Mouse (Mus musculus): ENCODE data around the gene Slc22a4. TPM values are rescaled to one million over a fixed set of nuclear protein-coding genes. Genes with fewer than 3 reads are reported as not detected.

Slc22a4 gene
- 0.78 to 2.1 TPM (median 1.1 TPM) in 3 replicates for total RNA-seq (2017)

- peak; percentile 73 for ATAC-seq (replicated peaks; ENCODE audit: insufficient number of reproducible peaks, low FRiP score, low TSS enrichment, poor library complexity, severe bottlenecking)
Measured at GRCm38 (mm10) chr11:54028044-54028951, at the start of gene Slc22a4. TSS of gene Slc22a4 (minus strand) at chr11:54028090.

GRCm38 (mm10) chr11:54076101-54076500, 48.2 kb upstream of the Slc22a4 start:
- ATAC-seq (replicated peaks; ENCODE audit: insufficient number of reproducible peaks, low FRiP score, low TSS enrichment, poor library complexity, severe bottlenecking): no peak

GRCm38 (mm10) chr11:54075353-54075752, 47.5 kb upstream of the Slc22a4 start:
- ATAC-seq (replicated peaks; ENCODE audit: insufficient number of reproducible peaks, low FRiP score, low TSS enrichment, poor library complexity, severe bottlenecking): no peak

GRCm38 (mm10) chr11:54073291-54073690, 45.4 kb upstream of the Slc22a4 start:
- ATAC-seq (replicated peaks; ENCODE audit: insufficient number of reproducible peaks, low FRiP score, low TSS enrichment, poor library complexity, severe bottlenecking): no peak

- no peak for ATAC-seq (replicated peaks; ENCODE audit: insufficient number of reproducible peaks, low FRiP score, low TSS enrichment, poor library complexity, severe bottlenecking)
Measured at GRCm38 (mm10) chr11:54071726-54072445, 44.0 kb upstream of the Slc22a4 start.

- ATAC-seq (replicated peaks; ENCODE audit: insufficient number of reproducible peaks, low FRiP score, low TSS enrichment, poor library complexity, severe bottlenecking): no peak
Measured at GRCm38 (mm10) chr11:54068520-54069371, 40.9 kb upstream of the Slc22a4 start, which contains the start of gene Pdlim4. TSS of gene Pdlim4 (minus strand) at chr11:54069014.

- ATAC-seq (replicated peaks; ENCODE audit: insufficient number of reproducible peaks, low FRiP score, low TSS enrichment, poor library complexity, severe bottlenecking): peak; percentile 10; the same call in 1 of the 2 replicates
Measured at GRCm38 (mm10) chr11:54067996-54068519, 40.2 kb upstream of the Slc22a4 start.

GRCm38 (mm10) chr11:54067318-54067995, 39.6 kb upstream of the Slc22a4 start:
- ATAC-seq (replicated peaks; ENCODE audit: insufficient number of reproducible peaks, low FRiP score, low TSS enrichment, poor library complexity, severe bottlenecking): no peak

- ATAC-seq (replicated peaks; ENCODE audit: insufficient number of reproducible peaks, low FRiP score, low TSS enrichment, poor library complexity, severe bottlenecking): no peak
Measured at GRCm38 (mm10) chr11:54066400-54066799, 38.5 kb upstream of the Slc22a4 start.

GRCm38 (mm10) chr11:54065915-54066178, 38.0 kb upstream of the Slc22a4 start:
- ATAC-seq (replicated peaks; ENCODE audit: insufficient number of reproducible peaks, low FRiP score, low TSS enrichment, poor library complexity, severe bottlenecking): no peak

- ATAC-seq (replicated peaks; ENCODE audit: insufficient number of reproducible peaks, low FRiP score, low TSS enrichment, poor library complexity, severe bottlenecking): no peak
Measured at GRCm38 (mm10) chr11:54065106-54065914, 37.4 kb upstream of the Slc22a4 start.

GRCm38 (mm10) chr11:54064412-54064978, 36.6 kb upstream of the Slc22a4 start:
- no peak for ATAC-seq (replicated peaks; ENCODE audit: insufficient number of reproducible peaks, low FRiP score, low TSS enrichment, poor library complexity, severe bottlenecking)

- no peak for ATAC-seq (replicated peaks; ENCODE audit: insufficient number of reproducible peaks, low FRiP score, low TSS enrichment, poor library complexity, severe bottlenecking)
Measured at GRCm38 (mm10) chr11:54063472-54063775, 35.5 kb upstream of the Slc22a4 start.

- no peak for ATAC-seq (replicated peaks; ENCODE audit: insufficient number of reproducible peaks, low FRiP score, low TSS enrichment, poor library complexity, severe bottlenecking)
Measured at GRCm38 (mm10) chr11:54062753-54063471, 35.0 kb upstream of the Slc22a4 start.

- ATAC-seq (replicated peaks; ENCODE audit: insufficient number of reproducible peaks, low FRiP score, low TSS enrichment, poor library complexity, severe bottlenecking): no peak
Measured at GRCm38 (mm10) chr11:54062086-54062752, 34.3 kb upstream of the Slc22a4 start.

GRCm38 (mm10) chr11:54060316-54060715, 32.4 kb upstream of the Slc22a4 start:
- no peak for ATAC-seq (replicated peaks; ENCODE audit: insufficient number of reproducible peaks, low FRiP score, low TSS enrichment, poor library complexity, severe bottlenecking)
